Mouse (Mus musculus): ENCODE data around the gene Slc52a3. TPM values are rescaled to one million over a fixed set of nuclear protein-coding genes. Genes with fewer than 3 reads are reported as not detected.

Slc52a3 gene
- polyA plus RNA-seq, 1 experiment from 2014 or later, result 1.4 TPM

DNA sequence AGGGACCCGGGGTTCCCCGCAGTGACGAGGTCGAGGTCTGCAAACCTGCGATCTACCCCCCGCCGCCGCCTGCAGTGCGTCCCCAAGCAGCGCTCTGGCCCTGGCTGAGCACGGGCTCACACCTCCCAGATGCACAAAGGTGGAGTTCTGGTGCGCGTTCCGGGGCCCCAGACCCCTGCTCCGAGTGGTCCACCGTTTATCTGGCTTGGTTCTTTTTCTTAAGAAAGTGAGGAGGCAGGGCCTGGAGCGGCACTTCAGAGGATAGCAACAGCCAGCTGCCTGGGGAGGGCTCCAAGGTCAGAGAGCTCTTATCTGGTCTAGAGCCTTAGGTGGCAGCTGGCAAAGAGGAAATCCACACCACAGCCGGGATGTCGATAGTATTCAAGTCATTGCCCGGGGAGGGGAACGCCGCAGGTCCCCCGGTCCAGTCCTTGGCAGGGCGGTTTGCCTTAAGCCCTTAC, 52.7 kb downstream of the Slc52a3 start:
- no peaks in the 10 kb centered on the region for H3K9me3 ChIP-seq (ENCODE audit: control insufficient read depth, low read length)
- H3K27ac ChIP-seq, result peak overlapping the region; percentile 90
- no peaks in the 10 kb centered on the region for H3K27me3 ChIP-seq (ENCODE audit: control insufficient read depth, insufficient read depth, low read length)
- H3K36me3 ChIP-seq (replicated peaks; ENCODE audit: control insufficient read depth, insufficient read depth), result no peaks in the 10 kb centered on the region
- peaks cover 54% of the 10 kb centered on the region for H3K4me1 ChIP-seq (replicated peaks; ENCODE audit: control insufficient read depth, insufficient read depth, low read length)
- peak overlapping the region; percentile 67 for H3K9ac ChIP-seq
- H3K4me2 ChIP-seq (replicated peaks), result peak overlapping the region; percentile 92
- under 1% methylated on average over 22 of the region's 24 CpGs for WGBS
- DNase-seq (ENCODE audit: low spot score) (peak; percentile 25), ATAC-seq (ENCODE audit: low FRiP score) (0 out of 2 replicates have a peak, but pooled peaks have one; percentile 2)
- peak overlapping the region; percentile 43 for H3K4me3 ChIP-seq (replicated peaks; ENCODE audit: low read length)

- WGBS, result 4% methylated on average over 13 of the region's 13 CpGs
- peak; percentile 36 for DNase-seq (ENCODE audit: low spot score)
- H3K4me3 ChIP-seq (replicated peaks; ENCODE audit: low read length), result peak overlapping the region; percentile 43; the same call in 1 of the 2 replicates
Observed at GRCm38 (mm10) chr2:152049611-152050270, 53.4 kb downstream of the Slc52a3 start.

DNA sequence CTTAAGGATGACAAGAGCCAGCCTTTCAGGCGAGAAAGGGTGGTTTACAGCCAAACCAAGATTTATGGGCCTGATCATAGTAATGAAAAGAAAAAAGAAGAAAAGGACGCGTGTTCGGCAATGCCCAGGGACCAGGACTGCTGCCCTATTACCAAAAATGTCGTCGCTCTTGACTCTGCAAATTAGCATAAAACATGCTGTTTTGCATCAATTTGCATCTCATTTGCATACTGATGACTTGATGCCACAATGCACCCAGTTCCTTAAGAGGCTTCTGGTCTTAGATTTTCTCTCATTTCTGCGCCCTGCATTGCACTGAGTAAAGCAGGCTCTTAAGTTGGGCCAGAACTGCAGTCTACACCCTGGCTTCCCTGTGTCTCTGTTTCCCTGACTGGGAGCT, 54.0 kb downstream of the Slc52a3 start:
- WGBS, result 7% methylated on average over 7 of the region's 7 CpGs
- Histone ChIP-seq H3K9ac (0 out of 2 replicates have a peak overlapping the region, but pooled peaks have one; percentile 67), H3K4me1 (replicated peaks; ENCODE audit: control insufficient read depth, insufficient read depth, low read length) (peaks cover 54% of the 10 kb centered on the region)

More at GRCm38 (mm10) chr2:152049611-152050270, 53.4 kb downstream of the Slc52a3 start:
- H3K4me1 ChIP-seq (replicated peaks; ENCODE audit: control insufficient read depth, insufficient read depth, low read length), result peaks cover 54% of the 10 kb centered on the region
- no peaks in the 10 kb centered on the region for H3K27me3 ChIP-seq (ENCODE audit: control insufficient read depth, insufficient read depth, low read length)
- ATAC-seq (ENCODE audit: low FRiP score), result no peak
- H3K9me3 ChIP-seq (ENCODE audit: control insufficient read depth, low read length), result no peaks in the 10 kb centered on the region
- H3K36me3 ChIP-seq (replicated peaks; ENCODE audit: control insufficient read depth, insufficient read depth), result no peaks in the 10 kb centered on the region
- peak overlapping the region; percentile 92 for H3K4me2 ChIP-seq (replicated peaks)
- H3K9ac ChIP-seq, result peak overlapping the region; percentile 67; the same call in 1 of the 2 replicates
- H3K27ac ChIP-seq, result peak overlapping the region; percentile 90

DNA sequence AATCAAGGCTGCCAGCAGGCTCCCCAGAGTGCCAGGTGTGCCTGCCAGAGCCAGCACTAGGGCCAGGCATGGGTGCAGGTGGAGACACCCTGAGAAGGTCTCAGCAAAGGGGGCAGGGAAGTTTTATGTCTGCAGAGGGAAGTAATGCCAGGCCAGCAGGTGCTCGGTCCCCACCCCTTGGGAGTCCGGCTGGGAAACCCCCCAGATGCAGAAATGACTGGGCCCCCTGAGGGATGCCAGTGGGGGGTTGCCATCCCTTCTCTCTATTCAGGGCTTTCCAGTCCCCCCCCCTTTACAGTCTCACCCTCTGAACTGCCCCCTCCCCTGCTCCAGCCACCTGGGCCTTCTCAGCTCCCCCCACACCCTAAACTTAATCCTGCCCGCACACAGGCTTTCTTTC, 55.7 kb downstream of the Slc52a3 start:
- Histone ChIP-seq H3K27me3 (ENCODE audit: control insufficient read depth, insufficient read depth, low read length) (no peaks in the 10 kb centered on the region), H3K4me1 (replicated peaks; ENCODE audit: control insufficient read depth, insufficient read depth, low read length) (peaks cover 61% of the 10 kb centered on the region)
- WGBS, result 36% methylated on average over 3 of the region's 3 CpGs

More for the DNA sequence above, 54.0 kb downstream of the Slc52a3 start:
- H3K27me3 ChIP-seq (ENCODE audit: control insufficient read depth, insufficient read depth, low read length), result no peaks in the 10 kb centered on the region
- no peak overlapping the region for H3K4me3 ChIP-seq (replicated peaks; ENCODE audit: low read length)
- no peaks in the 10 kb centered on the region for H3K9me3 ChIP-seq (ENCODE audit: control insufficient read depth, low read length)
- DNase-seq (ENCODE audit: low spot score) (peak; percentile 67), ATAC-seq (ENCODE audit: low FRiP score) (peak; percentile 36)
- H3K27ac ChIP-seq, result peak overlapping the region; percentile 90
- H3K4me2 ChIP-seq (replicated peaks), result peak overlapping the region; percentile 92
- H3K36me3 ChIP-seq (replicated peaks; ENCODE audit: control insufficient read depth, insufficient read depth), result no peaks in the 10 kb centered on the region

DNA sequence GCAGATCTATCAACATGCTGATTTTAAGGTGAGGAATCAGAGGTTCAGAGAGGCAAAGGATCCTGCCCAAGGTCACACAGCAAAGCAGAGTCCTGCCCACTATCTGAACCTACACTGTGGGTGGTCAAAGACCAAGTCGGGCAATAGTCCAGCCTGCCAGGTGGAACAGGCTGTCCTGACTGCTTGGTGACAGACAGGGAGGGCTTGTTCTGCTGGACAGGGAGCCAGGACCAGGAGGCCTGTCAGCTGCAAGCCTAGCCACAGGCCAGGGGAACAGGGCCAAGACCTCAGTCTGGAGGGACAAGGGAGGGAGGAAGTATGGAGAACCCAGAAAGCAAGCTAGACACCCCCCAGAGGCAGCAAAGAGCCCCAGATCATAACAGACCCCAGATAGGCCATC, 59.1 kb downstream of the Slc52a3 start:
- ATAC-seq (ENCODE audit: low FRiP score) (no peak), DNase-seq (ENCODE audit: low spot score) (no peak)
- H3K9me3 ChIP-seq (ENCODE audit: control insufficient read depth, low read length), result no peaks in the 10 kb centered on the region
- no peaks in the 10 kb centered on the region for H3K36me3 ChIP-seq (replicated peaks; ENCODE audit: control insufficient read depth, insufficient read depth)
- WGBS, result 56% methylated on average over 1 of the region's 1 CpGs
- H3K4me1 ChIP-seq (replicated peaks; ENCODE audit: control insufficient read depth, insufficient read depth, low read length), result peaks cover 29% of the 10 kb centered on the region
- no peak overlapping the region for H3K4me2 ChIP-seq (replicated peaks)
- no peak overlapping the region for H3K9ac ChIP-seq
- H3K4me3 ChIP-seq (replicated peaks; ENCODE audit: low read length), result no peak overlapping the region
- no peaks in the 10 kb centered on the region for H3K27me3 ChIP-seq (ENCODE audit: control insufficient read depth, insufficient read depth, low read length)
- H3K27ac ChIP-seq, result no peak overlapping the region

More for the DNA sequence above, 55.7 kb downstream of the Slc52a3 start:
- ATAC-seq (ENCODE audit: low FRiP score) (no peak), DNase-seq (ENCODE audit: low spot score) (no peak)
- H3K9me3 ChIP-seq (ENCODE audit: control insufficient read depth, low read length), result no peaks in the 10 kb centered on the region
- H3K36me3 ChIP-seq (replicated peaks; ENCODE audit: control insufficient read depth, insufficient read depth), result no peaks in the 10 kb centered on the region
- no peak overlapping the region for H3K4me2 ChIP-seq (replicated peaks)
- no peak overlapping the region for H3K4me3 ChIP-seq (replicated peaks; ENCODE audit: low read length)
- no peak overlapping the region for H3K9ac ChIP-seq
- H3K27ac ChIP-seq, result 0 out of 2 replicates have a peak overlapping the region, but pooled peaks have one; percentile 17

GRCm38 (mm10) chr2:152056368-152057251, 60.3 kb downstream of the Slc52a3 start:
- H3K27me3 ChIP-seq (ENCODE audit: control insufficient read depth, insufficient read depth, low read length), result no peaks in the 10 kb centered on the region
- H3K9ac ChIP-seq, result no peak overlapping the region
- peaks cover 17% of the 10 kb centered on the region for H3K4me1 ChIP-seq (replicated peaks; ENCODE audit: control insufficient read depth, insufficient read depth, low read length)
- H3K9me3 ChIP-seq (ENCODE audit: control insufficient read depth, low read length), result no peaks in the 10 kb centered on the region
- no peaks in the 10 kb centered on the region for H3K36me3 ChIP-seq (replicated peaks; ENCODE audit: control insufficient read depth, insufficient read depth)
- no peak for DNase-seq (ENCODE audit: low spot score)
- ATAC-seq (ENCODE audit: low FRiP score), result peak; percentile 43; the same call in 1 of the 2 replicates
- H3K4me2 ChIP-seq (replicated peaks), result no peak overlapping the region
- H3K4me3 ChIP-seq (replicated peaks; ENCODE audit: low read length), result no peak overlapping the region
- H3K27ac ChIP-seq, result peak overlapping the region; percentile 41; the same call in 1 of the 2 replicates
- WGBS, result 51% methylated on average over 21 of the region's 22 CpGs

GRCm38 (mm10) chr2:152057252-152057563, 60.9 kb downstream of the Slc52a3 start:
- WGBS, result 65% methylated on average over 9 of the region's 9 CpGs
- no peak overlapping the region for H3K9ac ChIP-seq

More at GRCm38 (mm10) chr2:152057252-152057563, 60.9 kb downstream of the Slc52a3 start:
- H3K4me1 ChIP-seq (replicated peaks; ENCODE audit: control insufficient read depth, insufficient read depth, low read length), result peaks cover 11% of the 10 kb centered on the region
- no peaks in the 10 kb centered on the region for H3K27me3 ChIP-seq (ENCODE audit: control insufficient read depth, insufficient read depth, low read length)
- ATAC-seq (ENCODE audit: low FRiP score) (no peak), DNase-seq (ENCODE audit: low spot score) (no peak)
- no peaks in the 10 kb centered on the region for H3K36me3 ChIP-seq (replicated peaks; ENCODE audit: control insufficient read depth, insufficient read depth)
- H3K27ac ChIP-seq, result peak overlapping the region; percentile 41; the same call in 1 of the 2 replicates
- H3K4me2 ChIP-seq (replicated peaks), result no peak overlapping the region
- no peaks in the 10 kb centered on the region for H3K9me3 ChIP-seq (ENCODE audit: control insufficient read depth, low read length)
- H3K4me3 ChIP-seq (replicated peaks; ENCODE audit: low read length), result no peak overlapping the region

Measured in hindbrain, embryonic 14.5 days (tissue).